In genomic region chr8:22124220-22125152, GRCm38 (mm10) we compare ENCODE assay signal across 8 mouse cellular contexts. TPM values are rescaled to one million over a fixed set of nuclear protein-coding genes. Genes with fewer than 3 reads are reported as not detected.
DNase-seq lines count a peak whose midpoint lies in the region; ATAC-seq and TF ChIP-seq lines count a peak whose summit lies in the region.

Nek5 (minus strand) TSS chr8:22125053.

- H3K79me2 ChIP-seq in macrophage (ENCODE audit: inconsistent target) = no peaks in the 10 kb centered on the region

- peak; percentile 31 to 34 for DNase-seq in B cell, adult 2 months
- DNase-seq in Muller cell, postnatal 12 days (ENCODE audit: inconsistent ontology term) = peak; percentile 64
- DNase-seq in embryo, embryonic 9.5 days (ENCODE audit: extremely low spot score) = peak; percentile 72
- DNase-seq in heart, postnatal 0 days (ENCODE audit: low spot score) = peak; percentile 16
- peak; percentile 68 for DNase-seq in kidney, postnatal 14 days
- DNase-seq in spleen, adult 18-20 months = peak; percentile 19 to 31
- DNase-seq in left cerebral cortex, adult 9 months (ENCODE audit: low spot score in 2 of 2) = no peak

- H3K36me3 ChIP-seq in heart, postnatal 0 days (replicated peaks; ENCODE audit: control insufficient read depth, insufficient read depth, low read length) = peaks cover 27% of the 10 kb centered on the region
- H3K36me3 ChIP-seq in macrophage (ENCODE audit: inconsistent target) = no peaks in the 10 kb centered on the region

- no peaks in the 10 kb centered on the region for H3K9me3 ChIP-seq in heart, postnatal 0 days (replicated peaks; ENCODE audit: control insufficient read depth, low read length)

- peak; percentile 57 for TF ChIP-seq CTCF in heart, postnatal 0 days (IDR thresholded peaks at IDR 0.05; ENCODE audit: low read depth)

- H3K27ac ChIP-seq in heart, postnatal 0 days (ENCODE audit: low read depth) = no peak within 1 kb of the TSS
- no peak within 1 kb of the TSS for H3K27ac ChIP-seq in macrophage

- WGBS in heart, postnatal 0 days = 2% methylated on average over 29 of the region's 29 CpGs
- WGBS in macrophage (ENCODE audit: missing documents) = 1% methylated on average over 28 of the region's 29 CpGs

- ATAC-seq in heart, postnatal 0 days (ENCODE audit: insufficient read depth, low read depth) = peak; percentile 76

- no peaks in the 10 kb centered on the region for H3K27me3 ChIP-seq in heart, postnatal 0 days (ENCODE audit: control insufficient read depth, insufficient read depth, low read length)

- H3K9ac ChIP-seq in heart, postnatal 0 days (replicated peaks; ENCODE audit: low read depth, low read length) = no peak within 1 kb of the TSS; the same call in 1 of the 2 replicates

- H3K4me3 ChIP-seq in heart, postnatal 0 days (ENCODE audit: low read depth, low read length) = peak within 1 kb of the TSS; percentile 45
- H3K4me3 ChIP-seq in macrophage (ENCODE audit: inconsistent target) = peak within 1 kb of the TSS; percentile 23; the same call in 1 of the 2 replicates

- TF ChIP-seq EP300 in heart, postnatal 0 days (IDR thresholded peaks at IDR 0.05; ENCODE audit: low read depth) = no peak

- H3K4me2 ChIP-seq in heart, postnatal 0 days (ENCODE audit: low read depth, low read length) = peak within 1 kb of the TSS; percentile 67

- no peaks in the 10 kb centered on the region for H3K4me1 ChIP-seq in heart, postnatal 0 days (ENCODE audit: control insufficient read depth, insufficient read depth)

RNA-seq across cellular contexts. Expression of gene Nek5, which starts in this region (rescaled TPM):
- not detected in 2 replicates for total RNA-seq in heart, postnatal 0 days (2014; rRNA removed; ENCODE audit: low replicate concordance)
- polyA plus RNA-seq in heart, postnatal 0 days (2015; fragmentation: Nextera tagmentation; extraction: Ambion mirVana) = 0.18 and 0.43 TPM in 2 replicates
- not detected for total RNA-seq in macrophage (2018; cell fraction: chromatin; rRNA removed)
- total RNA-seq in macrophage (2018; cell fraction: cytosol; rRNA removed) = not detected
- not detected for total RNA-seq in macrophage (2018; cell fraction: nucleus; rRNA removed)
- polyA plus RNA-seq in macrophage (2018) = not detected in 3 replicates

Comparison
In these comparisons a context has a peak if more than half of its experiments do, and no peak if none do; other contexts are left out.
1. Peak in DNase-seq, ATAC-seq, H3K4me3 ChIP-seq and H3K4me2 ChIP-seq in heart, postnatal 0 days; RNA of the gene not detected or under 1 TPM.
2. DNase-seq: peak in B cell, adult 2 months (2 of 2), Muller cell, postnatal 12 days (single experiment), embryo, embryonic 9.5 days (single experiment), kidney, postnatal 14 days (single experiment) and spleen, adult 18-20 months (2 of 2); none in left cerebral cortex, adult 9 months (0 of 2).